Mouse (Mus musculus) testis, postnatal 10 days (tissue): ENCODE measurements around the gene Slc29a1.
A peak's percentile ranks its signal among the peaks of the same experiment; 100 is the strongest.

Experiments used
- DNase-seq: peaks from one replicate; pipeline ENCODE4 v3.0.0; 2021; ENCODE audit warnings: low spot score

The Slc29a1 gene

GRCm38 (mm10) chr17:45610144-45610866 is 10.9 kb upstream of the Slc29a1 start:
- DNase-seq: peak; percentile 41

GRCm38 (mm10) chr17:45608396-45608795 is 9.0 kb upstream of the Slc29a1 start:
- no peak for DNase-seq

GRCm38 (mm10) chr17:45606992-45607879 is 7.8 kb upstream of the Slc29a1 start:
- DNase-seq: peak; percentile 39

- DNase-seq: no peak
Observed at GRCm38 (mm10) chr17:45602984-45603383, 3.6 kb upstream of the Slc29a1 start.

- DNase-seq: peak; percentile 69
Observed at GRCm38 (mm10) chr17:45601877-45602304, 2.5 kb upstream of the Slc29a1 start, which contains the start of gene Mymx. Gene Mymx (minus strand): TSS chr17:45602102.

GRCm38 (mm10) chr17:45601325-45601724 is 1.9 kb upstream of the Slc29a1 start:
- peak; percentile 54 for DNase-seq

GRCm38 (mm10) chr17:45600267-45600666 is 861 bp upstream of the Slc29a1 start:
- peak; percentile 40 for DNase-seq

- no peak for DNase-seq
Observed at GRCm38 (mm10) chr17:45598891-45599290, 515 bp downstream of the Slc29a1 start.

- DNase-seq: peak; percentile 38
Observed at GRCm38 (mm10) chr17:45598376-45598775, 1.0 kb downstream of the Slc29a1 start.

GRCm38 (mm10) chr17:45597787-45598186 is 1.6 kb downstream of the Slc29a1 start:
- peak; percentile 54 for DNase-seq

- peak; percentile 84 for DNase-seq
Observed at GRCm38 (mm10) chr17:45596631-45597396, 2.6 kb downstream of the Slc29a1 start.

GRCm38 (mm10) chr17:45595736-45596390 is 3.5 kb downstream of the Slc29a1 start:
- DNase-seq: no peak

GRCm38 (mm10) chr17:45594881-45595735 is 4.3 kb downstream of the Slc29a1 start:
- DNase-seq: peak; percentile 93

GRCm38 (mm10) chr17:45594195-45594594 is 5.2 kb downstream of the Slc29a1 start:
- DNase-seq: no peak

- peak; percentile 62 for DNase-seq
Observed at GRCm38 (mm10) chr17:45593479-45593878, 5.9 kb downstream of the Slc29a1 start.

- DNase-seq: peak; percentile 70
Observed at GRCm38 (mm10) chr17:45592606-45593431, 6.6 kb downstream of the Slc29a1 start.

- peak; percentile 72 for DNase-seq
Observed at GRCm38 (mm10) chr17:45591701-45592605, 7.5 kb downstream of the Slc29a1 start.

- DNase-seq: peak; percentile 37
Observed at GRCm38 (mm10) chr17:45590410-45590809, 9.0 kb downstream of the Slc29a1 start.

- DNase-seq: peak; percentile 41
Observed at GRCm38 (mm10) chr17:45589844-45590243, 9.6 kb downstream of the Slc29a1 start.
